Mouse (Mus musculus) lung, embryonic 16.5 days (tissue): ENCODE measurements at regions not wholly inside any gene's neighbourhood (a gene's known extent, or its start where the extent isn't known, plus 50 kb on each side); places are given as distances from the start of the nearest gene placed in this dataset.
"Not testable (repeated sequence)": the region's sequence is repeated elsewhere in the genome, so short reads cannot be mapped to it uniquely, and the experiment has no call there.

Experiments used
- ATAC-seq: fragments of 200-750 bp; cut with Nextera tagmentation; 2 replicates; pipeline ENCODE4 v1.8.0; 2017; ENCODE audit warnings: low read depth, mild to moderate bottlenecking, moderate library complexity
- H3K27ac ChIP-seq: fragments of 300-500 bp; sonication (generic); 2 replicates; pipeline ENCODE4 v1.5.1; 2014; ENCODE audit warnings: mild to moderate bottlenecking, control low read depth, low read length
- H3K27me3 ChIP-seq: fragments of 300-500 bp; sonication (generic); 2 replicates; pipeline ENCODE4 v1.6.1; 2014; ENCODE audit warnings: low read depth, low read length, mixed read lengths; ENCODE audit not compliant: control insufficient read depth, insufficient read depth
- H3K36me3 ChIP-seq: fragments of 300-500 bp; sonication (generic); 2 replicates; pipeline ENCODE4 v1.6.1; 2014; ENCODE audit warnings: low read length; ENCODE audit not compliant: control insufficient read depth, insufficient read depth
- H3K4me1 ChIP-seq: fragments of 300-500 bp; sonication (generic); replicated peaks from 2 replicates; pipeline ENCODE4 v1.6.1; 2014; ENCODE audit warnings: low read length, mixed read lengths; ENCODE audit not compliant: control insufficient read depth, insufficient read depth
- H3K4me2 ChIP-seq: fragments of 300-500 bp; sonication (generic); 2 replicates; pipeline ENCODE4 v1.6.1; 2014; ENCODE audit warnings: low read depth, low read length, control low read depth
- H3K4me3 ChIP-seq: fragments of 300-500 bp; sonication (generic); 2 replicates; pipeline ENCODE4 v1.5.1; 2014; ENCODE audit warnings: mild to moderate bottlenecking, low read length, control low read depth
- H3K9ac ChIP-seq: fragments of 300-500 bp; sonication (generic); 2 replicates; pipeline ENCODE4 v1.6.1; 2014; ENCODE audit warnings: low read length, control low read depth
- H3K9me3 ChIP-seq: fragments of 300-500 bp; sonication (generic); 2 replicates; pipeline ENCODE4 v1.6.1; 2016; ENCODE audit warnings: low read length; ENCODE audit not compliant: control insufficient read depth
- WGBS: fragments of 180-500 bp; shearing (Covaris S2); extraction: QIAGEN DNeasy Blood & Tissue Kit; methylation state at CpG from one replicate; pipeline ENCODE4 v1.1.7; 2014; 5-methylcytosine and 5-hydroxymethylcytosine counted together

GRCm38 (mm10) chr9:97297538-97297937 lies 72.2 kb downstream of the Trim42 start:
- 12% methylated on average over 4 of the region's 4 CpGs for WGBS
- H3K9ac ChIP-seq = no peak overlapping the region
- no peak for ATAC-seq
- H3K9me3 ChIP-seq = no peaks in the 10 kb centered on the region
- no peaks in the 10 kb centered on the region for H3K4me1 ChIP-seq
- H3K36me3 ChIP-seq = no peaks in the 10 kb centered on the region
- H3K4me2 ChIP-seq = no peak overlapping the region
- no peak overlapping the region for H3K4me3 ChIP-seq
- H3K27ac ChIP-seq = no peak overlapping the region
- H3K27me3 ChIP-seq = no peaks in the 10 kb centered on the region

- 33% methylated on average over 7 of the region's 7 CpGs for WGBS
- H3K4me1 ChIP-seq = no peaks in the 10 kb centered on the region
These were observed 74.0 kb downstream of the Trim42 start for GRCm38 (mm10) chr9:97295770-97296169.

GRCm38 (mm10) chr9:97291870-97292269 lies 77.9 kb downstream of the Trim42 start:
- no peak overlapping the region for H3K27ac ChIP-seq

More at GRCm38 (mm10) chr9:97295770-97296169, 74.0 kb downstream of the Trim42 start:
- H3K4me2 ChIP-seq = no peak overlapping the region
- no peaks in the 10 kb centered on the region for H3K9me3 ChIP-seq
- H3K27ac ChIP-seq = no peak overlapping the region
- H3K9ac ChIP-seq = no peak overlapping the region
- H3K4me3 ChIP-seq = no peak overlapping the region
- ATAC-seq = no peak
- H3K36me3 ChIP-seq = no peaks in the 10 kb centered on the region
- H3K27me3 ChIP-seq = no peaks in the 10 kb centered on the region

GRCm38 (mm10) chr9:97284282-97284802 lies 85.4 kb downstream of the Trim42 start:
- Histone ChIP-seq H3K36me3 (no peaks in the 10 kb centered on the region), H3K4me2 (no peak overlapping the region)
- WGBS = 23% methylated on average over 7 of the region's 7 CpGs

More at GRCm38 (mm10) chr9:97291870-97292269, 77.9 kb downstream of the Trim42 start:
- no peak for ATAC-seq
- H3K4me2 ChIP-seq = no peak overlapping the region
- H3K36me3 ChIP-seq = no peaks in the 10 kb centered on the region
- no peaks in the 10 kb centered on the region for H3K9me3 ChIP-seq
- no peaks in the 10 kb centered on the region for H3K27me3 ChIP-seq
- H3K4me3 ChIP-seq = no peak overlapping the region
- WGBS = 69% methylated on average over 1 of the region's 1 CpGs
- H3K4me1 ChIP-seq = no peaks in the 10 kb centered on the region
- H3K9ac ChIP-seq = no peak overlapping the region

GRCm38 (mm10) chr9:97282090-97282489 lies 87.7 kb downstream of the Trim42 start:
- no peaks in the 10 kb centered on the region for H3K36me3 ChIP-seq
- no peak overlapping the region for H3K9ac ChIP-seq
- no peaks in the 10 kb centered on the region for H3K27me3 ChIP-seq
- H3K4me3 ChIP-seq = no peak overlapping the region
- H3K4me2 ChIP-seq = no peak overlapping the region
- no peak for ATAC-seq
- H3K4me1 ChIP-seq = no peaks in the 10 kb centered on the region
- H3K27ac ChIP-seq = no peak overlapping the region
- 89% methylated on average over 3 of the region's 3 CpGs for WGBS
- no peaks in the 10 kb centered on the region for H3K9me3 ChIP-seq

More at GRCm38 (mm10) chr9:97284282-97284802, 85.4 kb downstream of the Trim42 start:
- H3K27ac ChIP-seq = no peak overlapping the region
- no peaks in the 10 kb centered on the region for H3K9me3 ChIP-seq
- no peaks in the 10 kb centered on the region for H3K4me1 ChIP-seq
- H3K9ac ChIP-seq = no peak overlapping the region
- no peak overlapping the region for H3K4me3 ChIP-seq
- no peak for ATAC-seq
- H3K27me3 ChIP-seq = no peaks in the 10 kb centered on the region

- H3K4me2 ChIP-seq, H3K27me3 ChIP-seq, H3K9ac ChIP-seq, H3K9me3 ChIP-seq, H3K36me3 ChIP-seq, H3K4me1 ChIP-seq, H3K4me3 ChIP-seq, H3K27ac ChIP-seq: not testable (repeated sequence)
- WGBS = 74% methylated on average over 14 of the region's 14 CpGs
- ATAC-seq = 0 out of 2 replicates have a peak, but pooled peaks have one; percentile 17
These were observed 94.3 kb downstream of the Trim42 start for GRCm38 (mm10) chr9:97275449-97275848.

- no peak overlapping the region for H3K4me3 ChIP-seq
- H3K36me3 ChIP-seq = no peaks in the 10 kb centered on the region
- no peaks in the 10 kb centered on the region for H3K27me3 ChIP-seq
- H3K9ac ChIP-seq = no peak overlapping the region
- ATAC-seq = no peak
- H3K27ac ChIP-seq = no peak overlapping the region
- no peaks in the 10 kb centered on the region for H3K9me3 ChIP-seq
- no peak overlapping the region for H3K4me2 ChIP-seq
- no peaks in the 10 kb centered on the region for H3K4me1 ChIP-seq
- 88% methylated on average over 7 of the region's 7 CpGs for WGBS
These were observed 95.9 kb downstream of the Trim42 start for GRCm38 (mm10) chr9:97273891-97274290.

GRCm38 (mm10) chr9:97272061-97272460 lies 97.7 kb downstream of the Trim42 start:
- WGBS = 89% methylated on average over 8 of the region's 8 CpGs
- no peak for ATAC-seq
- H3K9ac ChIP-seq = no peak overlapping the region
- no peak overlapping the region for H3K4me2 ChIP-seq
- no peaks in the 10 kb centered on the region for H3K4me1 ChIP-seq
- H3K36me3 ChIP-seq = no peaks in the 10 kb centered on the region
- no peak overlapping the region for H3K27ac ChIP-seq
- H3K9me3 ChIP-seq = no peaks in the 10 kb centered on the region
- H3K4me3 ChIP-seq = no peak overlapping the region
- no peaks in the 10 kb centered on the region for H3K27me3 ChIP-seq

- no peak overlapping the region for H3K27ac ChIP-seq
- no peak overlapping the region for H3K9ac ChIP-seq
- ATAC-seq = no peak
- no peak overlapping the region for H3K4me2 ChIP-seq
- H3K9me3 ChIP-seq = no peaks in the 10 kb centered on the region
- H3K4me1 ChIP-seq = no peaks in the 10 kb centered on the region
- no peak overlapping the region for H3K4me3 ChIP-seq
- 91% methylated on average over 1 of the region's 1 CpGs for WGBS
- H3K27me3 ChIP-seq = no peaks in the 10 kb centered on the region
- H3K36me3 ChIP-seq = no peaks in the 10 kb centered on the region
These were observed 122.1 kb downstream of the Trim42 start for GRCm38 (mm10) chr9:97247621-97248020.

- peak; percentile 78 for ATAC-seq
- no peak overlapping the region for H3K4me3 ChIP-seq
- WGBS = 56% methylated on average over 5 of the region's 5 CpGs
These were observed 115.1 kb upstream of the Slc25a36 start for GRCm38 (mm10) chr9:97226074-97226473.

More at GRCm38 (mm10) chr9:97226074-97226473, 115.1 kb upstream of the Slc25a36 start:
- no peak overlapping the region for H3K9ac ChIP-seq
- no peak overlapping the region for H3K27ac ChIP-seq
- no peaks in the 10 kb centered on the region for H3K27me3 ChIP-seq
- H3K4me1 ChIP-seq = peaks cover 3% of the 10 kb centered on the region; the same call in 1 of the 2 replicates
- H3K9me3 ChIP-seq = no peaks in the 10 kb centered on the region
- no peaks in the 10 kb centered on the region for H3K36me3 ChIP-seq
- H3K4me2 ChIP-seq = no peak overlapping the region
